Mouse (Mus musculus) hindbrain, embryonic 16.5 days (tissue): ENCODE measurements around the gene Degs1. TPM values are rescaled to one million over a fixed set of nuclear protein-coding genes. Genes with fewer than 3 reads are reported as not detected.

Experiments
- ATAC-seq: fragments of 200-750 bp; cut with Nextera tagmentation; 2 replicates; pipeline ENCODE4 v1.8.0; 2017; ENCODE audit warnings: moderate TSS enrichment, moderate library complexity
- H3K27ac ChIP-seq: fragments of 300-500 bp; sonication (generic); 2 replicates; pipeline ENCODE4 v1.5.1; 2014; ENCODE audit warnings: low read depth, mild to moderate bottlenecking, control low read depth, low read length, moderate library complexity
- H3K27me3 ChIP-seq: fragments of 300-500 bp; sonication (generic); replicated peaks from 2 replicates; pipeline ENCODE4 v1.6.1; 2014; ENCODE audit warnings: low read length; ENCODE audit not compliant: control insufficient read depth, insufficient read depth
- H3K36me3 ChIP-seq: fragments of 300-500 bp; sonication (generic); 2 replicates; pipeline ENCODE4 v1.6.1; 2014; ENCODE audit warnings: mild to moderate bottlenecking, low read length, moderate library complexity, mixed read lengths; ENCODE audit not compliant: control insufficient read depth, insufficient read depth
- H3K4me1 ChIP-seq: fragments of 300-500 bp; sonication (generic); 2 replicates; pipeline ENCODE4 v1.6.1; 2014; ENCODE audit warnings: low read depth, low read length; ENCODE audit not compliant: control insufficient read depth, insufficient read depth
- H3K4me2 ChIP-seq: fragments of 300-500 bp; sonication (generic); 2 replicates; pipeline ENCODE4 v1.6.1; 2014; ENCODE audit warnings: mild to moderate bottlenecking, low read length, control low read depth, moderate library complexity
- H3K4me3 ChIP-seq: fragments of 300-500 bp; sonication (generic); 2 replicates; pipeline ENCODE4 v1.5.1; 2014; ENCODE audit warnings: mild to moderate bottlenecking, low read length, control low read depth, moderate library complexity
- H3K9ac ChIP-seq: fragments of 300-500 bp; sonication (generic); 2 replicates; pipeline ENCODE4 v1.6.1; 2014; ENCODE audit warnings: low read depth, mild to moderate bottlenecking, control low read depth, low read length, moderate library complexity
- H3K9me3 ChIP-seq: fragments of 300-500 bp; sonication (generic); 2 replicates; pipeline ENCODE4 v1.6.1; 2014; ENCODE audit warnings: mild to moderate bottlenecking, low read length, moderate library complexity; ENCODE audit not compliant: control insufficient read depth
- WGBS: fragments of 180-500 bp; shearing (Covaris S2); extraction: QIAGEN DNeasy Blood & Tissue Kit; methylation state at CpG from one replicate; pipeline ENCODE4 v1.1.7; 2014; 5-methylcytosine and 5-hydroxymethylcytosine counted together
- polyA plus RNA-seq: library from polyadenylated mRNA; unstranded; fragments of >200 nt; fragmentation: Nextera tagmentation; extraction: Ambion mirVana; gene quantifications from 2 replicates; pipeline ENCODE4 v1.2.1, GENCODE M21; 2015

Degs1 gene
- polyA plus RNA-seq, 1 experiment from 2014 or later = 116 TPM

GRCm38 (mm10) chr1:182288601-182289000 is 6.0 kb upstream of the Degs1 start:
- 64% methylated on average over 2 of the region's 2 CpGs for WGBS

DNA sequence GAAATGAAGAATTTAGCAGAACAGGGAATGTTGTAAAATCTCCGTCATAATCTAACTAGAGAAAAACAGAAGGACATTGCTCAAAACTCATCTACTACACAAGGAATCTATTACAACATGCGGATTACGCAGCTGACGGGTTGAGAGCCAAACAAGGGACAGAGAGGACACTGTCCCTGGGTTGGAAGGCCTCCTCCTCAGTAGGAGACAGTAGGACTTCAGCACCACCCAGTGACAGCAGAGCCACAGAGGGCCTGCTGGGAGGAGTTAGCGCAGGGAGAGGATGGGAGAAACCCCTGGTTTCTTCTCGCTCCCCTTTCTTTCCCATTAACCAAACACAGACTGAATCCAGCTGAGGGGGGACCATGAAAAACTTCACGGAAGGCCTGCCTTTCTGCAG is 5.2 kb upstream of the Degs1 start:
- Histone ChIP-seq H3K36me3 (no peaks in the 10 kb centered on the region), H3K4me1 (peaks cover 3% of the 10 kb centered on the region; the same call in 1 of the 2 replicates), H3K27ac (no peak overlapping the region), H3K9ac (no peak overlapping the region), H3K27me3 (no peaks in the 10 kb centered on the region), H3K4me2 (no peak overlapping the region), H3K4me3 (no peak overlapping the region), H3K9me3 (no peaks in the 10 kb centered on the region)
- 73% methylated on average over 7 of the region's 7 CpGs for WGBS
- ATAC-seq = no peak

More at GRCm38 (mm10) chr1:182288601-182289000, 6.0 kb upstream of the Degs1 start:
- H3K4me3 ChIP-seq = no peak overlapping the region
- no peaks in the 10 kb centered on the region for H3K27me3 ChIP-seq
- ATAC-seq = no peak
- no peak overlapping the region for H3K27ac ChIP-seq
- no peaks in the 10 kb centered on the region for H3K4me1 ChIP-seq
- no peak overlapping the region for H3K4me2 ChIP-seq
- H3K36me3 ChIP-seq = no peaks in the 10 kb centered on the region
- H3K9ac ChIP-seq = no peak overlapping the region
- no peaks in the 10 kb centered on the region for H3K9me3 ChIP-seq

DNA sequence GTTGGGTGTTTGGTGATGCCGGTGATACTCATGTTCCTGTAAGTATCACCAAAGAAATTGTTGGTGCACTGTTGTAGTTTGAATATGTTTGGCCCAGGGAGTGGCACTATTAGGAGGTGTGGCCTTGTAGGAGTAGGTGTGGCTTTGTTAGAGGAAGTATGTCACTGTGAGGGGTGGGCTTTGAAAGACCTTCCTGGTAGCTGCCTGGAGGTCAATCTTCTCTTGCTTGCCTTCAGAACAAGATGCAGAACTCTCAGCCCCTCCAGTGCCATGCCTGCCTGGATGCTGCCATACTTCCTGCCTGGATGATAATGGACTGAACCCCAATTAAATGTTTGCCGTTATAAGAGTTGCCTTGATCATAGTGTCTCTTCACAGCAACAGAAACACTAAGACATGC is 2.2 kb upstream of the Degs1 start:
- 96% methylated on average over 2 of the region's 2 CpGs for WGBS
- ATAC-seq = no peak
- Histone ChIP-seq H3K36me3 (no peaks in the 10 kb centered on the region), H3K27ac (no peak overlapping the region), H3K9me3 (no peaks in the 10 kb centered on the region), H3K4me2 (no peak overlapping the region), H3K9ac (no peak overlapping the region), H3K27me3 (no peaks in the 10 kb centered on the region), H3K4me1 (peaks cover 19% of the 10 kb centered on the region), H3K4me3 (no peak overlapping the region)

GRCm38 (mm10) chr1:182283231-182283630 is 627 bp upstream of the Degs1 start:
- H3K4me3 ChIP-seq = peak overlapping the region; percentile 93
- WGBS = 52% methylated on average over 7 of the region's 7 CpGs
- H3K9ac ChIP-seq = no peak overlapping the region
- H3K27me3 ChIP-seq = no peaks in the 10 kb centered on the region
- no peaks in the 10 kb centered on the region for H3K9me3 ChIP-seq
- H3K4me2 ChIP-seq = peak overlapping the region; percentile 87
- H3K36me3 ChIP-seq = peaks cover 7% of the 10 kb centered on the region
- H3K27ac ChIP-seq = no peak overlapping the region
- peaks cover 19% of the 10 kb centered on the region for H3K4me1 ChIP-seq
- no peak for ATAC-seq

DNA sequence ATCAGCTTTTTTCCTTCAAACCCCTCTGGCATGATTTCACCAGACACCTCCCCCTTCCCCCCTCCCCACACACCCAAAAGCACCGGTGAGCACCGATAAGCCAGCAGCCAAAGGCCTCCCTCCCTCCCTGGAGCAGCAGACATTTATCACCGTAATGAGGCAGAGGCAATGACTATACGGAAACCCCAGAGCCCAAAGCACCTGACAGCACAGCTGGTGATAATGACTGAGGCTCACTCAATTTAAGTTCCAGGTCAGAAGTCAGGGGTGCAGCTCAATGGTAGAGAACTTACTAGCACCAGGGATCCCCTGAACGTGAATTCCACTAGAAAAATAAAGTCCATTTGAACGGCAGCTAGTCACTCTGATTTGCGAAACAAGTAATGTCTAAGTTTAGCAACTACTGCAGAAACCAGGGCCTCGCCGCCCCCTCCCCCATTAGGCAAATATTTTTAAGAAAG is 1.3 kb downstream of the Degs1 start:
- no peak for ATAC-seq
- Histone ChIP-seq H3K4me1 (peaks cover 19% of the 10 kb centered on the region), H3K27ac (no peak overlapping the region), H3K9me3 (no peaks in the 10 kb centered on the region), H3K36me3 (peaks cover 20% of the 10 kb centered on the region), H3K4me3 (peak overlapping the region; percentile 93), H3K9ac (peak overlapping the region; percentile 46), H3K27me3 (no peaks in the 10 kb centered on the region), H3K4me2 (peak overlapping the region; percentile 87)
- 18% methylated on average over 9 of the region's 9 CpGs for WGBS

- Histone ChIP-seq H3K27ac (no peak overlapping the region), H3K4me3 (peak overlapping the region; percentile 93), H3K9me3 (no peaks in the 10 kb centered on the region), H3K36me3 (peaks cover 22% of the 10 kb centered on the region), H3K27me3 (no peaks in the 10 kb centered on the region), H3K4me1 (peaks cover 19% of the 10 kb centered on the region), H3K9ac (no peak overlapping the region; the same call in 1 of the 2 replicates), H3K4me2 (peak overlapping the region; percentile 87)
- ATAC-seq = no peak
- 46% methylated on average over 11 of the region's 11 CpGs for WGBS
Measured at GRCm38 (mm10) chr1:182280577-182280976, 2.0 kb downstream of the Degs1 start.

GRCm38 (mm10) chr1:182280046-182280445 is 2.6 kb downstream of the Degs1 start:
- H3K27me3 ChIP-seq = no peaks in the 10 kb centered on the region
- peaks cover 19% of the 10 kb centered on the region for H3K4me1 ChIP-seq
- H3K27ac ChIP-seq = no peak overlapping the region
- ATAC-seq = no peak
- peak overlapping the region; percentile 87; the same call in 1 of the 2 replicates for H3K4me2 ChIP-seq
- no peaks in the 10 kb centered on the region for H3K9me3 ChIP-seq
- no peak overlapping the region for H3K9ac ChIP-seq
- 78% methylated on average over 6 of the region's 6 CpGs for WGBS
- H3K36me3 ChIP-seq = peaks cover 25% of the 10 kb centered on the region
- no peak overlapping the region for H3K4me3 ChIP-seq

DNA sequence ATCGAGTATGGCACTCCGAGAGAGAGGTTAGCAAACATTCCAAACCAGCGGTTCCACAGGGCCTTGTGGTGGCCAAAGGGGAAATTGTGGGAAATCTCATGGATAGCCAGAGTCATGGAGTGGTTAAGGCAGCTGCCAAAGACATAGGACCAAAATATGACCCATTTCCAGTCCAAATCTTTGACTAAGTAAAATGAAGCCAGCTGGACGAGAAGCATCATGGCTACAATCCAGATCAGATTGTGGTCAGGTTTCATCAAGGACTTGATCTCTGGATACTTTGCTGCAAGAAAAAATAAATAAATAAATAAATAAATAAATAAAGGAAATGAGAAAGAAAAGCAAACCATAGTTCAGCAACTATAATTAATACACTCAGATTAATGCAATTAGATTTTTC is 3.2 kb downstream of the Degs1 start:
- Histone ChIP-seq H3K4me3 (no peak overlapping the region), H3K27ac (no peak overlapping the region), H3K36me3 (peaks cover 25% of the 10 kb centered on the region), H3K9ac (no peak overlapping the region), H3K4me2 (no peak overlapping the region), H3K4me1 (peaks cover 19% of the 10 kb centered on the region), H3K27me3 (no peaks in the 10 kb centered on the region), H3K9me3 (no peaks in the 10 kb centered on the region)
- no peak for ATAC-seq
- 94% methylated on average over 4 of the region's 4 CpGs for WGBS

GRCm38 (mm10) chr1:182275109-182275508 is 7.5 kb downstream of the Degs1 start:
- Histone ChIP-seq H3K4me2 (no peak overlapping the region), H3K27me3 (no peaks in the 10 kb centered on the region), H3K4me3 (no peak overlapping the region), H3K9ac (no peak overlapping the region), H3K27ac (no peak overlapping the region), H3K4me1 (peaks cover 2% of the 10 kb centered on the region), H3K36me3 (peaks cover 28% of the 10 kb centered on the region), H3K9me3 (no peaks in the 10 kb centered on the region)
- no peak for ATAC-seq
- WGBS = 93% methylated on average over 6 of the region's 6 CpGs

GRCm38 (mm10) chr1:182271632-182272031 is 11.0 kb downstream of the Degs1 start:
- WGBS = 87% methylated on average over 5 of the region's 5 CpGs
- Histone ChIP-seq H3K36me3 (peaks cover 8% of the 10 kb centered on the region; the same call in 1 of the 2 replicates), H3K4me2 (no peak overlapping the region), H3K9me3 (no peaks in the 10 kb centered on the region), H3K4me3 (no peak overlapping the region), H3K9ac (no peak overlapping the region), H3K27ac (no peak overlapping the region), H3K4me1 (no peaks in the 10 kb centered on the region), H3K27me3 (no peaks in the 10 kb centered on the region)
- no peak for ATAC-seq
